ENCODE assay signal across 9 mouse cellular contexts in genomic region chr14:72187329-72187984, GRCm38 (mm10).
DNase-seq lines count a peak whose midpoint lies in the region; ATAC-seq and TF ChIP-seq lines count a peak whose summit lies in the region.
"Had no signal": no experiment of that assay in that cellular context is flagged by ENCODE, and none has a peak within 500 bp of the region (broad histone marks: within the 10 kb centered on the region; RNA-seq: fewer than 3 reads in every experiment).

No protein-coding gene starts in this region.

- no peak for TF ChIP-seq POLR2A in lung, adult 2 months (IDR thresholded peaks at IDR 0.05; ENCODE audit: borderline replicate concordance, extremely low read depth, low read depth, low read length)

- intact Hi-C loops in gastrocnemius, postnatal 14 days (cut with DNase I; ENCODE audit: low total_unique reads), result no loop called here

- TF ChIP-seq CTCF in lung, adult 2 months (IDR thresholded peaks at IDR 0.05; ENCODE audit: insufficient read depth, low read length), result peak; percentile 46; the same call in 1 of the 2 replicates

- no peaks in the 10 kb centered on the region for H3K9me3 ChIP-seq in neural tube, embryonic 12.5 days
- H3K9me3 ChIP-seq: limb, embryonic 13.5 days had no signal

- DNase-seq in lung, adult 2 months, result no peak
- DNase-seq in lung, adult 18-20 months, result no peak
- DNase-seq in cerebellum, postnatal 25 days, result peak; percentile 44 to 58
- DNase-seq in heart, postnatal 4 days, result peak; percentile 36
- DNase-seq in layer of hippocampus, postnatal 36 days, result peak; percentile 17 to 55
- no peak for DNase-seq in thymus, adult 18-20 months
- DNase-seq in gastrocnemius, postnatal 14 days, result no peak

- H3K4me3 ChIP-seq in lung, adult 2 months (replicated peaks; ENCODE audit: extremely low read depth, low read depth, low read length), result no peak overlapping the region
- H3K4me3 ChIP-seq in neural tube, embryonic 12.5 days, result no peak overlapping the region
- H3K4me3 ChIP-seq: limb, embryonic 13.5 days had no signal

- H3K27ac ChIP-seq in neural tube, embryonic 12.5 days, result no peak overlapping the region
- H3K27ac ChIP-seq: limb, embryonic 13.5 days had no signal

- no peaks in the 10 kb centered on the region for H3K4me1 ChIP-seq in lung, adult 2 months (ENCODE audit: control insufficient read depth, insufficient read depth, low read length)
- no peaks in the 10 kb centered on the region for H3K4me1 ChIP-seq in neural tube, embryonic 12.5 days

- no peaks in the 10 kb centered on the region for H3K36me3 ChIP-seq in neural tube, embryonic 12.5 days
- H3K36me3 ChIP-seq: limb, embryonic 13.5 days had no signal

- WGBS in lung, adult 2 months, result 28% methylated on average over 5 of the region's 5 CpGs
- 29% methylated on average over 5 of the region's 5 CpGs for WGBS in neural tube, embryonic 12.5 days

- H3K4me2 ChIP-seq in neural tube, embryonic 12.5 days (replicated peaks), result no peak overlapping the region
- H3K4me2 ChIP-seq: limb, embryonic 13.5 days had no signal

- H3K9ac ChIP-seq in neural tube, embryonic 12.5 days, result no peak overlapping the region
- H3K9ac ChIP-seq: limb, embryonic 13.5 days had no signal

- H3K27me3 ChIP-seq in neural tube, embryonic 12.5 days (replicated peaks), result no peaks in the 10 kb centered on the region
- H3K27me3 ChIP-seq: limb, embryonic 13.5 days had no signal

- peak; percentile 76 for ATAC-seq in neural tube, embryonic 12.5 days (ENCODE audit: low FRiP score, low read depth)

Comparison
In these comparisons a context has a peak if more than half of its experiments do, and no peak if none do; other contexts are left out.
1. DNase-seq: peak in cerebellum, postnatal 25 days (2 of 2), heart, postnatal 4 days (single experiment) and layer of hippocampus, postnatal 36 days (2 of 2); none in lung, adult 2 months (single experiment), lung, adult 18-20 months (0 of 2), thymus, adult 18-20 months (0 of 2) and gastrocnemius, postnatal 14 days (single experiment).